Mouse (Mus musculus) stomach, postnatal 0 days (tissue): ENCODE results near the gene Tyro3. TPM values are rescaled to one million over a fixed set of nuclear protein-coding genes. Genes with fewer than 3 reads are reported as not detected.

Experiments used
- ATAC-seq: fragments of 200-750 bp; cut with Nextera tagmentation; 2 replicates; pipeline ENCODE4 v1.8.0; 2017; ENCODE audit not compliant: low FRiP score, low TSS enrichment
- DNase-seq: peaks from one replicate; pipeline ENCODE4 v3.0.0-alpha.2; 2016; ENCODE audit warnings: low spot score
- H3K27ac ChIP-seq: fragments of 300-500 bp; sonication (generic); replicated peaks from 2 replicates; pipeline ENCODE4 v1.5.1; 2014; ENCODE audit warnings: mild to moderate bottlenecking, control low read depth
- H3K27me3 ChIP-seq: fragments of 300-500 bp; sonication (generic); 2 replicates; pipeline ENCODE4 v1.6.1; 2014; ENCODE audit warnings: low read length; ENCODE audit not compliant: control insufficient read depth, insufficient read depth
- H3K36me3 ChIP-seq: fragments of 300-500 bp; sonication (generic); 2 replicates; pipeline ENCODE4 v1.6.1; 2014; ENCODE audit warnings: low read length, mixed read lengths; ENCODE audit not compliant: control insufficient read depth, insufficient read depth
- H3K4me1 ChIP-seq: fragments of 300-500 bp; sonication (generic); replicated peaks from 2 replicates; pipeline ENCODE4 v1.6.1; 2014; ENCODE audit warnings: antibody characterized with exemption; ENCODE audit not compliant: control insufficient read depth, insufficient read depth
- H3K4me2 ChIP-seq: fragments of 300-500 bp; sonication (generic); replicated peaks from 2 replicates; pipeline ENCODE4 v1.6.1; 2014; ENCODE audit warnings: low read depth, mild to moderate bottlenecking, control low read depth, moderate library complexity
- H3K4me3 ChIP-seq: fragments of 300-500 bp; sonication (generic); 2 replicates; pipeline ENCODE4 v1.5.1; 2014; ENCODE audit warnings: low read depth, low read length, control low read depth
- H3K9ac ChIP-seq: fragments of 300-500 bp; sonication (generic); 2 replicates; pipeline ENCODE4 v1.6.1; 2014; ENCODE audit warnings: mild to moderate bottlenecking, low read length, control low read depth, mixed read lengths
- H3K9me3 ChIP-seq: fragments of 300-500 bp; sonication (generic); 2 replicates; pipeline ENCODE4 v1.6.1; 2016; ENCODE audit warnings: low read length; ENCODE audit not compliant: control insufficient read depth
- CTCF ChIP-seq: IDR thresholded peaks from 2 replicates; pipeline ENCODE4 v1.5.1; 2016; ENCODE audit warnings: antibody characterized with exemption, low read depth, mild to moderate bottlenecking, moderate library complexity
- EP300 ChIP-seq: optimal IDR thresholded peaks from 2 replicates; pipeline ENCODE3; 2016; ENCODE audit warnings: antibody characterized with exemption
- WGBS: fragments of 180-500 bp; shearing (Covaris S2); extraction: QIAGEN DNeasy Blood & Tissue Kit; methylation state at CpG from one replicate; pipeline ENCODE4 v1.1.7; 2014; 5-methylcytosine and 5-hydroxymethylcytosine counted together
- polyA plus RNA-seq: library from polyadenylated mRNA; unstranded; fragments of >200 nt; fragmentation: Nextera tagmentation; extraction: Ambion mirVana; gene quantifications from 2 replicates; pipeline ENCODE4 v1.2.1, GENCODE M21; 2015

The Tyro3 gene
- polyA plus RNA-seq, 1 experiment from 2014 or later = 20.6 TPM

DNA sequence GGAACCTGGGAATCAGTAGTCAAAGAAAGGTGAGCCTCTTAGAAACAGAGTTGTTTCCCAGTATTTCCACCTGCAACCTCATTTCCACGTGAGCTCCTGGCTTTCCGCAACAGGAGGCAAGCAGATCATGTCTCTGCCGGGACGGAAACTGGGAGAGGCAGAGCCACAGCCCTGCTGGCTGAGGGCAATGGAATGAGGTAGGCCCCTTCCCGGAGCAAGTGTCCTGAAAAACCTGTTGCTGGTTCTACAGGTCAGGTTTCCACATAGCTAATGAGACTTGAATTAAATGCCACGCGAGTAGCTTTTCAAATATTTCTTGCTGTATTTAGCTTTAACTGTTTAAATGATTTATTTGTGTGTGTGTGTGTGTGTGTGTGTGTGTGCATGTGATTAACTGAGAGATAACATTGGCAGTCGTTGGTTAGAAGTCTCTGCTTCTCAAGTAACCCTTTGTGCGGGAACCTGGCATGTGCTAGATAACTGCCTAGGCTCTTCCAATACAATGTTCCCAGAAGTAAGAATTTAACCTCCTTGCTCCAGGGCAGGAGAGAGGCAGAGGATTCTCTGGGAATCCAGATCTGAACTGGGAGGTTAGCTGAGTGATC, 21.2 kb downstream of the Tyro3 start:
- DNase-seq = peak; percentile 76

DNA sequence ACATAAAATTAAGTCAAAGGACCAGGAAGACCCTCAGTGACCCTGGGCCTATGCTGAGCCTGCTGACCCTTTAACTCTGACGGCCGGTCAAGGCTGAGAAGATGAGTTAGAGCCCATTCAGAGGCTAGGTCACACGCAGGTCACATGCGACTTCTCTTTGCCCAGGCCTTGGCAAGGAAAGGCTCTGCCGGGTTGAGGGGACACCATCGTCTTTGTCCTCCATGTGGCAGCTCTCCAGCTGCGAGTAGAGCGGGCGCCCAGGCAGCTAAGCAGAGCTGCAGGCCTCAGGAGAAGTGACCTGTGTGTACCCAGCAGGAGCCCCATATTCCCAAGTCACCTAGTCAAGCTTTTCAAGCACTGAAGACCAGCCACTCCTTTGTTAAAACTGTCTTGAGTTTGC, 23.6 kb downstream of the Tyro3 start:
- 87% methylated on average over 9 of the region's 9 CpGs for WGBS
- Histone ChIP-seq H3K4me1 (no peaks in the 10 kb centered on the region), H3K9me3 (no peaks in the 10 kb centered on the region), H3K4me3 (no peak overlapping the region), H3K4me2 (no peak overlapping the region), H3K27ac (no peak overlapping the region), H3K36me3 (peaks cover 3% of the 10 kb centered on the region; the same call in 1 of the 2 replicates), H3K27me3 (no peaks in the 10 kb centered on the region), H3K9ac (no peak overlapping the region)
- TF ChIP-seq EP300 (no peak), CTCF (no peak)
- no peak for DNase-seq
- 0 out of 2 replicates have a peak, but pooled peaks have one; percentile 18 for ATAC-seq

More for the DNA sequence above, 21.2 kb downstream of the Tyro3 start:
- Histone ChIP-seq H3K9ac (no peak overlapping the region), H3K4me3 (no peak overlapping the region), H3K4me2 (no peak overlapping the region), H3K9me3 (no peaks in the 10 kb centered on the region), H3K4me1 (peaks cover 3% of the 10 kb centered on the region; the same call in 1 of the 2 replicates), H3K36me3 (peaks cover 3% of the 10 kb centered on the region; the same call in 1 of the 2 replicates), H3K27me3 (no peaks in the 10 kb centered on the region), H3K27ac (peak overlapping the region; percentile 61)
- peak; percentile 79 for ATAC-seq
- no peak for TF ChIP-seq CTCF
- TF ChIP-seq EP300 = peak; percentile 85
- 32% methylated on average over 9 of the region's 9 CpGs for WGBS

DNA sequence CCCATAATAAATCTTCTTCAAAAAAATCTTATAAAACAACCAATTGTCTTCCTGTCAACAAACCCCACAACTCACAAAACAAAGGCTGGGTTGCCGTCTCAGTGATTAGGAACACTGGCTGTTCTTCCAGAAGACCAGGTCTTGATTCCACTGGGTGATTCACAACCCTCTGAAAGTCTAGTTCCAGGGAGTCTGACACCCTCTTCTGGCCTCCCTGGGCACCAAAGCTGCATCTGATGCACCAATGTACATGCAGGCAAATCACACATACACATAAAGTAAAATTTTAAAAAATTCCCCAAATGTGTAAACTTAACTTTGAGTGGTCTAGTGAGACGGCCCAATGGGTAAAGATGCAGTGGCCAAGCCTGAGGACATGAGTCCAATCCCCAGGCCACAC, 33.0 kb downstream of the Tyro3 start:
- Histone ChIP-seq H3K27me3 (no peaks in the 10 kb centered on the region), H3K9me3 (no peaks in the 10 kb centered on the region), H3K27ac (no peak overlapping the region), H3K4me3 (no peak overlapping the region), H3K36me3 (no peaks in the 10 kb centered on the region), H3K4me1 (no peaks in the 10 kb centered on the region), H3K4me2 (no peak overlapping the region), H3K9ac (no peak overlapping the region)
- no peak for TF ChIP-seq EP300
- TF ChIP-seq CTCF = peak; percentile 67
- 73% methylated on average over 2 of the region's 2 CpGs for WGBS
- DNase-seq = peak; percentile 36
- no peak for ATAC-seq

DNA sequence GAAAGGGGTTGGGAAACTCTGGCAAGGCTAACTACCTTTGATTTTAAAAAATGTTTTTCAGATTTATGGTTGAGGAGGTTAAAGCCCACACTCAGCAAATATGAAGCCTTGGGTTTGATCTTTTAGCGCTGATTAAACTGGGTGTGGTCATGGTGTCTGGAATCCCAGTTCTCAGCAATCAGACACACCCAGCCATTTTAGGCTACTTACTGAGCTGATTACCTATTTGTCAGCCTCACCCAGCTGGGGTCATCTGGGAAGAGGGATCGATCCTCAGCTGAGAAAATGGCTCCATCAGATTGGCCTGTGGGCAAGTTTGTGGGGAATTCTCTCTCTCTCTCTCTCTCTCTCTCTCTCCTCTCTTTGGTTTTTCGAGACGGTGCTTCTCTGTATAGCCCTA, 36.7 kb downstream of the Tyro3 start:
- H3K27me3 ChIP-seq = no peaks in the 10 kb centered on the region
- ATAC-seq (no peak), DNase-seq (no peak)
- H3K36me3 ChIP-seq = no peaks in the 10 kb centered on the region
- TF ChIP-seq CTCF (no peak), EP300 (no peak)
- WGBS = 79% methylated on average over 4 of the region's 4 CpGs
- no peaks in the 10 kb centered on the region for H3K4me1 ChIP-seq
- H3K27ac ChIP-seq = no peak overlapping the region
- H3K4me3 ChIP-seq = no peak overlapping the region
- H3K9me3 ChIP-seq = no peaks in the 10 kb centered on the region
- H3K9ac ChIP-seq = no peak overlapping the region
- H3K4me2 ChIP-seq = no peak overlapping the region

DNA sequence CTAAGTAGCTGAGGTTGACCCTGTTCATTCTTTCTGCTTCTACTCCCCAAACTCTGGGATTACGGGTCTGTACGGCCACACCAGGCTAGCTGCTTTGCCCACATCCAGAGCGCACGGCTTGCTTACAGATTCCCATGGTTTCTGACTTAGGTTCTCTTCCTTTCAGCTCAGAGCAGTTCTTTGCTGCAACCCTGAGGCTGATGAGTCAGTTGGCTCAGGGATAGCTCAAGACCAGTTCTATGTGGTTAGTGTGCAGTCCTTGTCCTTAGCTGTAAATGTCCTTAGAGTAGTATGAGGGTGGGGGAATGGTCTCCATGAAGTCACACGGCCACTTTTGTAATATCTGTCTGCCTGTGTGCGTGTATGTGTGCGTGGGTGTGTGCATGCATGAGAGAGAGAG, 40.1 kb downstream of the Tyro3 start:
- Histone ChIP-seq H3K27ac (no peak overlapping the region), H3K4me2 (no peak overlapping the region), H3K36me3 (no peaks in the 10 kb centered on the region), H3K9me3 (no peaks in the 10 kb centered on the region), H3K4me3 (no peak overlapping the region), H3K9ac (no peak overlapping the region), H3K4me1 (no peaks in the 10 kb centered on the region), H3K27me3 (no peaks in the 10 kb centered on the region)
- no peak for DNase-seq
- no peak for ATAC-seq
- TF ChIP-seq CTCF (no peak), EP300 (no peak)
- WGBS = 94% methylated on average over 7 of the region's 7 CpGs

DNA sequence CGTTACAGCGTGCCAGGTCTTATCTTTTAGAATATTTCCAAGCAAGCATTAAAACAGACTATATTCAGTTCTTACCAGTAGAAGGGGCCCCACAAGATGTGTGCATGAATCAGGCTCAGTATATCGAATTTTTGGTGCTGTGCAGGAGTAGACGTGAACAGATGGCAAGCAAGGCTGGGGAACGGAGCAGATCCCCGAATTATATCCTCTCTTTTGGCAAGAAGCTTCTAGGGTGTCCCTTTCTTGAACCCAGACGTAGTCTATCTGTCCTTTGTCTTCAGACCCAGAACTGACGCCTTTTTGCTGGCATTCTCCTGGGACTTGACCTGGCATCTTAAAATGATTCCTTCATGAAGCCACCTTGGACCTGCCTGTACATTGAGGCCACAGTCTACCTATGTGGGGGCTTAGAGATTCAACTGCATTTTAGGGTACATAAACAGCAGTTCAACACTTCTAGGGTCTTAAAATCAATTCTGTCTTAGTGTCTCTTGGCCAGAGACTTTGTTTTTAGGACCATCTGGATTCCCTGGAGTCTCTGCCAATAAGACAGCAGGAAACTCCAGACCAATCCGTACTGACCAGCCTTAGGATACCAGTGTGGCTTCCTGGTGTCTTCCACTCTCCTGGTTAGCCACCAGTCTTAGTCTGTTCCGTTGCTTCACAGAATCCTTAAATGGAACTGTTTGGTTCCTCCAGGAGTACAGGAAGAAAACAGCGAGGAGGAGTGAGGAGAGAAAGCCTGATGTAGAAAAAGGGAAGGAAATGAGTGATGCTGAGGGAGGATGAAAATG, 41.0 kb downstream of the Tyro3 start:
- WGBS = 69% methylated on average over 11 of the region's 11 CpGs

More for the DNA sequence above, 41.0 kb downstream of the Tyro3 start:
- no peaks in the 10 kb centered on the region for H3K27me3 ChIP-seq
- no peak for ATAC-seq
- no peak overlapping the region for H3K27ac ChIP-seq
- no peaks in the 10 kb centered on the region for H3K36me3 ChIP-seq
- no peak for DNase-seq
- no peaks in the 10 kb centered on the region for H3K9me3 ChIP-seq
- no peaks in the 10 kb centered on the region for H3K4me1 ChIP-seq
- H3K4me2 ChIP-seq = no peak overlapping the region
- H3K9ac ChIP-seq = no peak overlapping the region
- no peak overlapping the region for H3K4me3 ChIP-seq
- no peak for TF ChIP-seq CTCF
- no peak for TF ChIP-seq EP300
